Mouse (Mus musculus): ENCODE measurements around the gene Gpr139.

- TF ChIP-seq CTCF (IDR thresholded peaks at IDR 0.05; ENCODE audit: control insufficient read depth, insufficient read depth, insufficient read length) (no peak), USF1 (IDR thresholded peaks at IDR 0.05; ENCODE audit: low read depth) (no peak), MYOG (IDR thresholded peaks at IDR 0.05; ENCODE audit: control insufficient read depth, extremely low read depth, insufficient read length) (no peak)
Measured at GRCm38 (mm10) chr7:119105878-119106277, 78.5 kb downstream of the Gpr139 start.
